Mouse (Mus musculus) kidney, adult 2 months (tissue): ENCODE results near the gene Cygb. TPM values are rescaled to one million over a fixed set of nuclear protein-coding genes. Genes with fewer than 3 reads are reported as not detected.
A peak's percentile ranks its signal among the peaks of the same experiment; 100 is the strongest.
"Not testable (repeated sequence)": the region's sequence is repeated elsewhere in the genome, so short reads cannot be mapped to it uniquely, and the experiment has no call there.

Experiments
- DNase-seq: peaks from one replicate; pipeline ENCODE4 v3.0.0; 2021
- H3K27ac ChIP-seq: fragments of 200-500 bp; 2 replicates; pipeline ENCODE4 v1.5.1; 2012; ENCODE audit warnings: low read depth, low read length, control low read depth, inconsistent platforms; ENCODE audit not compliant: insufficient read depth
- H3K27me3 ChIP-seq: fragments of 200-500 bp; replicated peaks from 2 replicates; pipeline ENCODE4 v1.6.1; 2012; ENCODE audit warnings: mild to moderate bottlenecking, moderate library complexity, low read length, inconsistent platforms; ENCODE audit not compliant: control insufficient read depth, insufficient read depth
- H3K36me3 ChIP-seq: fragments of 200-500 bp; 2 replicates; pipeline ENCODE4 v1.6.1; 2012; ENCODE audit warnings: mild to moderate bottlenecking, moderate library complexity, low read length, inconsistent platforms; ENCODE audit not compliant: control insufficient read depth, insufficient read depth
- H3K4me1 ChIP-seq: fragments of 200-500 bp; 2 replicates; pipeline ENCODE4 v1.6.1; 2011; ENCODE audit warnings: low read length; ENCODE audit not compliant: control insufficient read depth, insufficient read depth
- H3K4me3 ChIP-seq: fragments of 200-500 bp; 2 replicates; pipeline ENCODE4 v1.5.1; 2011; ENCODE audit warnings: mild to moderate bottlenecking, low read depth, low read length, control low read depth; ENCODE audit not compliant: insufficient read depth
- CTCF ChIP-seq: fragments of 200-500 bp; conservative IDR thresholded peaks from 2 replicates; pipeline ENCODE4 v1.5.1; 2011; ENCODE audit warnings: low read depth, mild to moderate bottlenecking, control low read depth, low read length, moderate library complexity, mixed read lengths; ENCODE audit not compliant: insufficient read depth, insufficient read length
- POLR2A ChIP-seq: fragments of 200-500 bp; IDR thresholded peaks from one replicate; pipeline ENCODE4 v1.6.1; 2011; ENCODE audit warnings: low read depth, low read length, control low read depth
- WGBS: fragments of 180-500 bp; shearing (Covaris S2); methylation state at CpG from one replicate; pipeline ENCODE4 v1.1.7; 2018; 5-methylcytosine and 5-hydroxymethylcytosine counted together
- polyA plus RNA-seq: library from polyadenylated mRNA; depleted of rRNA; stranded (reverse); fragments of >200 nt; gene quantifications from 2 replicates; pipeline ENCODE4 v1.2.3, GENCODE M21; 2012

Gene Cygb
- polyA plus RNA-seq, 1 experiment: 16.2 TPM

- no peaks in the 10 kb centered on the region for H3K27me3 ChIP-seq
- no peak for DNase-seq
- TF ChIP-seq POLR2A (no peak), CTCF (no peak)
- 55% methylated on average over 4 of the region's 4 CpGs for WGBS
- peaks cover 47% of the 10 kb centered on the region for H3K4me1 ChIP-seq
- peak overlapping the region; percentile 92; the same call in 1 of the 2 replicates for H3K27ac ChIP-seq
- peaks cover 9% of the 10 kb centered on the region; the same call in 1 of the 2 replicates for H3K36me3 ChIP-seq
- H3K4me3 ChIP-seq: no peak overlapping the region
Observed at GRCm38 (mm10) chr11:116681147-116681546, 27.0 kb upstream of the Cygb start.

GRCm38 (mm10) chr11:116680321-116681091, 26.4 kb upstream of the Cygb start:
- DNase-seq: no peak
- no peaks in the 10 kb centered on the region for H3K27me3 ChIP-seq
- TF ChIP-seq POLR2A: no peak
- TF ChIP-seq CTCF: no peak
- peaks cover 13% of the 10 kb centered on the region; the same call in 1 of the 2 replicates for H3K36me3 ChIP-seq
- no peak overlapping the region for H3K4me3 ChIP-seq
- H3K4me1 ChIP-seq: peaks cover 50% of the 10 kb centered on the region
- no peak overlapping the region for H3K27ac ChIP-seq
- 83% methylated on average over 24 of the region's 24 CpGs for WGBS

GRCm38 (mm10) chr11:116679148-116679547, 25.0 kb upstream of the Cygb start:
- peak; percentile 53 for DNase-seq

GRCm38 (mm10) chr11:116677711-116678441, 23.8 kb upstream of the Cygb start:
- H3K27me3 ChIP-seq: no peaks in the 10 kb centered on the region
- peaks cover 21% of the 10 kb centered on the region; the same call in 1 of the 2 replicates for H3K36me3 ChIP-seq
- no peak for DNase-seq
- no peak for TF ChIP-seq POLR2A
- 67% methylated on average over 8 of the region's 8 CpGs for WGBS
- peak overlapping the region; percentile 36 for H3K27ac ChIP-seq
- H3K4me3 ChIP-seq: no peak overlapping the region
- peaks cover 49% of the 10 kb centered on the region for H3K4me1 ChIP-seq

More at GRCm38 (mm10) chr11:116679148-116679547, 25.0 kb upstream of the Cygb start:
- no peak for TF ChIP-seq CTCF
- no peak overlapping the region for H3K27ac ChIP-seq
- WGBS: 84% methylated on average over 6 of the region's 6 CpGs
- H3K27me3 ChIP-seq: no peaks in the 10 kb centered on the region
- H3K36me3 ChIP-seq: peaks cover 16% of the 10 kb centered on the region; the same call in 1 of the 2 replicates
- H3K4me3 ChIP-seq: no peak overlapping the region
- H3K4me1 ChIP-seq: peaks cover 45% of the 10 kb centered on the region

- Histone ChIP-seq H3K36me3 (peaks cover 21% of the 10 kb centered on the region; the same call in 1 of the 2 replicates), H3K4me3 (no peak overlapping the region), H3K27ac (peak overlapping the region; percentile 97), H3K4me1 (peaks cover 38% of the 10 kb centered on the region), H3K27me3 (no peaks in the 10 kb centered on the region)
- 90% methylated on average over 14 of the region's 14 CpGs for WGBS
- TF ChIP-seq POLR2A (no peak), CTCF (no peak)
- DNase-seq: peak; percentile 13
Observed at GRCm38 (mm10) chr11:116676175-116676976, 22.3 kb upstream of the Cygb start.

DNA sequence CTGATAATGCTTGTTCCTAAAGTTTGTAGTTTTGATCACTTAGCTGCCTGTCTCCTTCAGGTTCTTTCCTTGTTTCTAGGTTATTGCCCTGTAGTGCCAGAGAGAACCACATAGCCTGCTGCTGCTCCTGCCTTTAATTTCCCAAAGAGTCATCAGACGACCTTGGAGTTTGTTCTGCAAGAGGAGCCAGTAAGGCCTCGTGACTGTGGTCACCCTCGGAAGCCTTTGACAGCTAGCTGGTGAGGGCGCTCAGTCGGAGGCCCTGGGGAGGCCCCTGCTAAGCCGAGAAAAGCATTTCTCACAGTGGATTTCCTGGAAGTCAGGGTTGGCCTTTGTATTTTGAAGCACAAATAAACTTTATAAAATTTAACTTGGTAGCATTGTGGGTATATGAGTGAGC, 21.3 kb upstream of the Cygb start:
- peak; percentile 94 for DNase-seq
- H3K4me3 ChIP-seq, H3K27me3 ChIP-seq: not testable (repeated sequence)
- peak overlapping the region; percentile 97 for H3K27ac ChIP-seq
- H3K4me1 ChIP-seq: peaks cover 38% of the 10 kb centered on the region
- peaks cover 21% of the 10 kb centered on the region; the same call in 1 of the 2 replicates for H3K36me3 ChIP-seq
- 34% methylated on average over 6 of the region's 6 CpGs for WGBS
